Mouse (Mus musculus) olfactory bulb, adult 2 months (tissue): Measurements from ENCODE around the gene Nkrf.

Experiments used
- CTCF ChIP-seq: fragments of 200-500 bp; IDR thresholded peaks from 2 replicates; pipeline ENCODE4 v1.5.1; 2012; ENCODE audit warnings: low read depth, mild to moderate bottlenecking, low read length, moderate library complexity; ENCODE audit not compliant: insufficient read depth
- POLR2A ChIP-seq: fragments of 200-500 bp; IDR thresholded peaks from 2 replicates; pipeline ENCODE4 v1.6.1; 2012; ENCODE audit warnings: mild to moderate bottlenecking, low read depth, low read length, moderate library complexity; ENCODE audit not compliant: insufficient read depth

GRCm38 (mm10) chrX:36901655-36902054, 1.0 kb downstream of the Nkrf start:
- TF ChIP-seq POLR2A (no peak), CTCF (no peak)
